Mouse (Mus musculus) embryonic facial prominence, embryonic 11.5 days (tissue): ENCODE results near the gene Gnptab. TPM values are rescaled to one million over a fixed set of nuclear protein-coding genes. Genes with fewer than 3 reads are reported as not detected.

ENCODE experiments used
- ATAC-seq: fragments of 200-750 bp; cut with Nextera tagmentation; replicated peaks from 2 replicates; pipeline ENCODE4 v1.8.0; 2017; ENCODE audit warnings: low read depth; ENCODE audit not compliant: insufficient number of reproducible peaks, low FRiP score, low TSS enrichment
- DNase-seq: peaks from one replicate; pipeline ENCODE4 v3.0.0-alpha.2; 2015; ENCODE audit warnings: low spot score
- H3K27ac ChIP-seq: fragments of 300-500 bp; sonication (generic); replicated peaks from 2 replicates; pipeline ENCODE4 v1.5.1; 2014; ENCODE audit warnings: mild to moderate bottlenecking, low read depth, low read length, control low read depth
- H3K27me3 ChIP-seq: fragments of 300-500 bp; sonication (generic); 2 replicates; pipeline ENCODE4 v1.6.1; 2014; ENCODE audit warnings: mild to moderate bottlenecking, low read length, moderate library complexity, mixed read lengths; ENCODE audit not compliant: control insufficient read depth, insufficient read depth
- H3K36me3 ChIP-seq: fragments of 300-500 bp; sonication (generic); replicated peaks from 2 replicates; pipeline ENCODE4 v1.6.1; 2014; ENCODE audit warnings: low read depth, mild to moderate bottlenecking, low read length, moderate library complexity, mixed read lengths; ENCODE audit not compliant: control insufficient read depth, insufficient read depth
- H3K4me1 ChIP-seq: fragments of 300-500 bp; sonication (generic); 2 replicates; pipeline ENCODE4 v1.6.1; 2014; ENCODE audit warnings: low read length, mixed read lengths; ENCODE audit not compliant: control insufficient read depth, insufficient read depth
- H3K4me2 ChIP-seq: fragments of 300-500 bp; sonication (generic); 2 replicates; pipeline ENCODE4 v1.6.1; 2014; ENCODE audit warnings: low read depth, mild to moderate bottlenecking, control low read depth, low read length, moderate library complexity
- H3K4me3 ChIP-seq: fragments of 300-500 bp; sonication (generic); 2 replicates; pipeline ENCODE4 v1.5.1; 2014; ENCODE audit warnings: low read depth, low read length, control low read depth
- H3K9ac ChIP-seq: fragments of 300-500 bp; sonication (generic); replicated peaks from 2 replicates; pipeline ENCODE4 v1.6.1; 2014; ENCODE audit warnings: mild to moderate bottlenecking, control low read depth, low read length
- H3K9me3 ChIP-seq: fragments of 300-500 bp; sonication (generic); replicated peaks from 2 replicates; pipeline ENCODE4 v1.6.1; 2016; ENCODE audit warnings: mild to moderate bottlenecking, low read length, inconsistent platforms, mixed read lengths; ENCODE audit not compliant: control insufficient read depth
- WGBS: fragments of 180-500 bp; shearing (Covaris S2); extraction: QIAGEN DNeasy Blood & Tissue Kit; methylation state at CpG from one replicate; pipeline ENCODE4 v1.1.7; 2014; 5-methylcytosine and 5-hydroxymethylcytosine counted together
- polyA plus RNA-seq: library from polyadenylated mRNA; unstranded; fragments of >200 nt; fragmentation: Nextera tagmentation; extraction: Ambion mirVana; gene quantifications from 2 replicates; pipeline ENCODE4 v1.2.1, GENCODE M21; 2014

Gene Gnptab
- polyA plus RNA-seq, 1 experiment from 2014 or later: 7.6 TPM

- no peak for DNase-seq
- no peaks in the 10 kb centered on the region for H3K36me3 ChIP-seq
- H3K27me3 ChIP-seq: no peaks in the 10 kb centered on the region
- no peaks in the 10 kb centered on the region for H3K4me1 ChIP-seq
- no peak overlapping the region for H3K27ac ChIP-seq
- no peak overlapping the region for H3K9ac ChIP-seq
- WGBS: 73% methylated on average over 2 of the region's 2 CpGs
- no peak overlapping the region for H3K4me3 ChIP-seq
- H3K9me3 ChIP-seq: no peaks in the 10 kb centered on the region
- no peak overlapping the region for H3K4me2 ChIP-seq
- ATAC-seq: no peak
These were observed 28.2 kb upstream of the Gnptab start for GRCm38 (mm10) chr10:88350687-88351086.

GRCm38 (mm10) chr10:88351411-88352103 is 27.4 kb upstream of the Gnptab start:
- no peak overlapping the region for H3K4me2 ChIP-seq
- no peak overlapping the region for H3K4me3 ChIP-seq
- WGBS: 65% methylated on average over 5 of the region's 5 CpGs
- H3K4me1 ChIP-seq: no peaks in the 10 kb centered on the region
- H3K9ac ChIP-seq: no peak overlapping the region
- H3K27ac ChIP-seq: no peak overlapping the region
- H3K36me3 ChIP-seq: no peaks in the 10 kb centered on the region
- DNase-seq (no peak), ATAC-seq (no peak)
- no peaks in the 10 kb centered on the region for H3K9me3 ChIP-seq
- H3K27me3 ChIP-seq: no peaks in the 10 kb centered on the region

- Histone ChIP-seq H3K27me3 (peaks cover 2% of the 10 kb centered on the region; the same call in 1 of the 2 replicates), H3K36me3 (no peaks in the 10 kb centered on the region), H3K4me3 (no peak overlapping the region), H3K27ac (no peak overlapping the region), H3K4me1 (no peaks in the 10 kb centered on the region), H3K4me2 (no peak overlapping the region), H3K9ac (no peak overlapping the region), H3K9me3 (no peaks in the 10 kb centered on the region)
- no peak for ATAC-seq
- 93% methylated on average over 2 of the region's 2 CpGs for WGBS
- DNase-seq: no peak
These were observed 26.4 kb upstream of the Gnptab start for GRCm38 (mm10) chr10:88352549-88352948.

- ATAC-seq: no peak
- DNase-seq: no peak
- Histone ChIP-seq H3K9me3 (no peaks in the 10 kb centered on the region), H3K4me3 (no peak overlapping the region), H3K36me3 (no peaks in the 10 kb centered on the region), H3K27me3 (peaks cover 5% of the 10 kb centered on the region; the same call in 1 of the 2 replicates), H3K4me1 (no peaks in the 10 kb centered on the region), H3K4me2 (no peak overlapping the region), H3K9ac (no peak overlapping the region), H3K27ac (no peak overlapping the region)
- WGBS: 86% methylated on average over 5 of the region's 5 CpGs
These were observed 24.3 kb upstream of the Gnptab start for GRCm38 (mm10) chr10:88354599-88354998.

- H3K9me3 ChIP-seq: no peaks in the 10 kb centered on the region
- peak; percentile 51; the same call in 1 of the 2 replicates for ATAC-seq
- H3K36me3 ChIP-seq: no peaks in the 10 kb centered on the region
- no peaks in the 10 kb centered on the region for H3K4me1 ChIP-seq
- peak overlapping the region; percentile 83 for H3K4me2 ChIP-seq
- H3K27me3 ChIP-seq: peaks cover 5% of the 10 kb centered on the region; the same call in 1 of the 2 replicates
- peak overlapping the region; percentile 63 for H3K9ac ChIP-seq
- H3K4me3 ChIP-seq: peak overlapping the region; percentile 50
- WGBS: 9% methylated on average over 21 of the region's 21 CpGs
- H3K27ac ChIP-seq: no peak overlapping the region
- DNase-seq: no peak
These were observed 22.6 kb upstream of the Gnptab start for GRCm38 (mm10) chr10:88356114-88356982.

GRCm38 (mm10) chr10:88356983-88357559 is 21.9 kb upstream of the Gnptab start:
- no peaks in the 10 kb centered on the region for H3K36me3 ChIP-seq
- no peaks in the 10 kb centered on the region for H3K9me3 ChIP-seq
- ATAC-seq: peak; percentile 66; the same call in 1 of the 2 replicates
- peak overlapping the region; percentile 63 for H3K9ac ChIP-seq
- WGBS: 2% methylated on average over 36 of the region's 47 CpGs
- no peak overlapping the region for H3K27ac ChIP-seq
- peak; percentile 42 for DNase-seq
- no peaks in the 10 kb centered on the region for H3K4me1 ChIP-seq
- peak overlapping the region; percentile 50 for H3K4me3 ChIP-seq
- peak overlapping the region; percentile 83 for H3K4me2 ChIP-seq
- peaks cover 5% of the 10 kb centered on the region; the same call in 1 of the 2 replicates for H3K27me3 ChIP-seq

- Histone ChIP-seq H3K9ac (no peak overlapping the region), H3K9me3 (no peaks in the 10 kb centered on the region), H3K27ac (no peak overlapping the region), H3K4me3 (no peak overlapping the region), H3K4me1 (no peaks in the 10 kb centered on the region), H3K4me2 (no peak overlapping the region), H3K27me3 (peaks cover 5% of the 10 kb centered on the region; the same call in 1 of the 2 replicates), H3K36me3 (no peaks in the 10 kb centered on the region)
- ATAC-seq (no peak), DNase-seq (no peak)
- 77% methylated on average over 1 of the region's 1 CpGs for WGBS
These were observed 16.7 kb upstream of the Gnptab start for GRCm38 (mm10) chr10:88362218-88362617.
